Mouse (Mus musculus): ENCODE data around the gene Gm28998.
"Not testable (repeated sequence)": the region's sequence is repeated elsewhere in the genome, so short reads cannot be mapped to it uniquely, and the experiment has no call there.

The Gm28998 gene

DNA sequence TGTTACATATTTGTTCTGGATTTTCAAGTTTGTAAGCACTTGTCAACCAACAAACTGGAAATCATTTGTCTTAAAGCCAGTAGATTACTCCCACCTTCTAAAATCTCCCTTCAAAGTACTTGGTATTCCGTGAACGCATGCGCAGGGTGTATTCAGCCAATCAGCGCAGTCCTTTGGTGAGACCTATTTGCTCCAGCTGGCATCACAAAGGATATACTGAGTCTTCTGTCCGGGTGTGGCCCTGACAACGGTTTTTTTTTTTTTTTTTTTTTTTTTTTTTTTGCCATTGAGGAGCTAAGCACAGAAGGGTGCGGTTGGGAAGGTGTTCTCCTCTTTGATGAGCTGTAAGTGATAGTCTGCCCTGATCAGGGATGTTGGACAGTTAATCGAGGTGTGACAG lies at the start of gene Gm28998:
Gene Gm28998, plus strand, starts transcription at position 301 of the 400 bp plus-strand sequence.
- not testable (repeated sequence) for DNase-seq
